Mouse (Mus musculus): ENCODE data around the gene Hebp1. TPM values are rescaled to one million over a fixed set of nuclear protein-coding genes. Genes with fewer than 3 reads are reported as not detected.

Gene Hebp1
- 10.6 and 23.7 TPM in 2 replicates for polyA plus RNA-seq (2015; fragmentation: Nextera tagmentation; extraction: Ambion mirVana)

DNA sequence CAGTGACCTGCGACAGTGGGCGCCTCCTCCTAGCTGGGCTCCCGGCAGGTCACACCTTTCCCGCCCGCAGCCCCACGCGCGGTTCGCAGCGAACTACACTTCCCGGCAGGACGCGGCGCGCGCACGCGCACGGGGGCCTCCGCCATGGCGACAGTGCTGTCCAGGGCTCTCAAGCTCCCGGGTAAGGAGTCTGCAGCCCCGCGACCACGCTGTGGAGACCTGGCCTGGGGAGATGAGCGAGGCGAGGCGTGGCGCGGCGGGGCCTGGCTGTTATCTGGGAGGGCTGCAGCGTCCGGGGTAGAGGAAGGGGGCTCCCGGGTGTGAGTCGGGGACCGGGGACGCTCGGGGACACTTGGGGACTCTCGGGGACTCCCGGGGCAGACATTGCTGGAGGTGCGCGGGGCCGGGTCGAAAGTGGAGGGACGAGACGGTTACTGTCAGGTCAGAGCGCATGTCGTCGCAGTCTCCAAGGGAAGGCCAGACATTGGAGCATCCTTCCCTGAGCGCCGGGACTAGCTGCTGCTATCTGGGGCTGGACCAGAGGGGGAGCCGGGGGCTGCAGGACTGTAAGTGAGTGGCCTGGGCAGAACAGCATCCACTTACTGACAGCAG is at the start of gene Hebp1, which contains the start of gene Fam234b:
TSS of gene Hebp1 (minus strand) at position 102 of the 612 bp plus-strand sequence.
TSS of gene Fam234b (plus strand) at position 57 of the 612 bp plus-strand sequence.

GRCm38 (mm10) chr6:135118183-135118582 is 79.6 kb downstream of the Hebp1 start, which contains the start of gene Gprc5d:
Gprc5d (minus strand) TSS chr6:135118283.

Other genes with a start within 250 kb of the Hebp1 start
- gene Apold1, start 216.3 kb downstream of the Hebp1 start, polyA plus RNA-seq (2015; fragmentation: Nextera tagmentation; extraction: Ambion mirVana), result 2.7 and 3.5 TPM in 2 replicates
- gene Ddx47, start 186.4 kb downstream of the Hebp1 start, polyA plus RNA-seq (2015; fragmentation: Nextera tagmentation; extraction: Ambion mirVana), result 48.2 and 50.9 TPM in 2 replicates
- 0.73 and 1.1 TPM in 2 replicates for gene Gprc5a, start 132.4 kb downstream of the Hebp1 start, polyA plus RNA-seq (2015; fragmentation: Nextera tagmentation; extraction: Ambion mirVana)
- not detected in 2 replicates for gene Gprc5d, start 79.7 kb downstream of the Hebp1 start, polyA plus RNA-seq (2015; fragmentation: Nextera tagmentation; extraction: Ambion mirVana)
- gene Fam234b, start within 50 bp of the Hebp1 start, polyA plus RNA-seq (2015; fragmentation: Nextera tagmentation; extraction: Ambion mirVana), result 5.4 TPM in 2 replicates
- 1.2 and 1.5 TPM in 2 replicates for gene Gsg1, start 56.3 kb upstream of the Hebp1 start, polyA plus RNA-seq (2015; fragmentation: Nextera tagmentation; extraction: Ambion mirVana)
- 0.13 TPM in 1 of 2 replicates, not detected in the other for gene Pbp2, start 112.4 kb upstream of the Hebp1 start, polyA plus RNA-seq (2015; fragmentation: Nextera tagmentation; extraction: Ambion mirVana)
- 39.4 and 57.8 TPM in 2 replicates for gene Emp1, start 164.5 kb upstream of the Hebp1 start, polyA plus RNA-seq (2015; fragmentation: Nextera tagmentation; extraction: Ambion mirVana)

Data from skeletal muscle tissue, postnatal 0 days (tissue).